Mouse (Mus musculus): ENCODE data around the gene Tssc4. TPM values are rescaled to one million over a fixed set of nuclear protein-coding genes. Genes with fewer than 3 reads are reported as not detected.

Gene Tssc4
- polyA plus RNA-seq, 1 experiment, result 157 TPM

DNA sequence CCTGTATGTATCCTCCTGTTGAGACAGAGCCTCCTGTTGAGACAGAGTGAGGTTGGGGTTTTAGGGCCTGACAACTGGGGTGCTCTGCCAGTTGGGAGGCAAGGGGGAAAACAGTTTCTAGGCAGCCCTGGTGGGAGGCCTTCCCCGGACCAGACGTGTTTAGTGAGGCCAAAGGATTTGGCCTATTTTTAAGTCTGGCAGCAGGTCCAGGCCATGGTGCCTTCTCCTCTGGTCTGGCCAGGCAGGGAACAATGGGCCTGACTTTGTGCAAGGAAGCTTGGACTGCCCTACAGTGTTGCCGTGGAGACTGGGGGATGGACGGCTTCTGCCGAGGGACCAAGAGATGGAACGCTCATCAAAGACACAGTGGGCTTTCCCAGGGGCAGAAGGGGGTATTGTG lies 4.8 kb upstream of the Tssc4 start:
- WGBS, result 95% methylated on average over 6 of the region's 6 CpGs
- no peak overlapping the region for H3K27ac ChIP-seq (ENCODE audit: control insufficient read depth, insufficient read depth, low read length)
- DNase-seq, result no peak
- TF ChIP-seq POLR2A (IDR thresholded peaks at IDR 0.05; ENCODE audit: control insufficient read depth, extremely low read depth, insufficient read depth, low read length, poor library complexity), result no peak
- no peak for TF ChIP-seq CTCF (IDR thresholded peaks at IDR 0.05; ENCODE audit: borderline replicate concordance, control insufficient read depth, extremely low read depth, insufficient read depth, low read length, poor library complexity)
- peaks cover 16% of the 10 kb centered on the region for H3K36me3 ChIP-seq (ENCODE audit: control insufficient read depth, insufficient read depth, low read length)
- H3K4me1 ChIP-seq (replicated peaks; ENCODE audit: control insufficient read depth, insufficient read depth, low read length), result peaks cover 8% of the 10 kb centered on the region
- H3K27me3 ChIP-seq (ENCODE audit: control insufficient read depth, insufficient read depth, low read length), result no peaks in the 10 kb centered on the region
- H3K4me3 ChIP-seq (ENCODE audit: control insufficient read depth, insufficient read depth, low read length), result no peak overlapping the region

- no peak for TF ChIP-seq POLR2A (IDR thresholded peaks at IDR 0.05; ENCODE audit: control insufficient read depth, extremely low read depth, insufficient read depth, low read length, poor library complexity)
- no peak for TF ChIP-seq CTCF (IDR thresholded peaks at IDR 0.05; ENCODE audit: borderline replicate concordance, control insufficient read depth, extremely low read depth, insufficient read depth, low read length, poor library complexity)
- DNase-seq, result no peak
- Histone ChIP-seq H3K36me3 (ENCODE audit: control insufficient read depth, insufficient read depth, low read length) (peaks cover 16% of the 10 kb centered on the region), H3K27me3 (ENCODE audit: control insufficient read depth, insufficient read depth, low read length) (no peaks in the 10 kb centered on the region), H3K27ac (ENCODE audit: control insufficient read depth, insufficient read depth, low read length) (no peak overlapping the region), H3K4me1 (replicated peaks; ENCODE audit: control insufficient read depth, insufficient read depth, low read length) (peaks cover 17% of the 10 kb centered on the region), H3K4me3 (ENCODE audit: control insufficient read depth, insufficient read depth, low read length) (no peak overlapping the region)
- WGBS, result 100% methylated on average over 2 of the region's 2 CpGs
Measured at GRCm38 (mm10) chr7:143065692-143066091, 3.4 kb upstream of the Tssc4 start.

DNA sequence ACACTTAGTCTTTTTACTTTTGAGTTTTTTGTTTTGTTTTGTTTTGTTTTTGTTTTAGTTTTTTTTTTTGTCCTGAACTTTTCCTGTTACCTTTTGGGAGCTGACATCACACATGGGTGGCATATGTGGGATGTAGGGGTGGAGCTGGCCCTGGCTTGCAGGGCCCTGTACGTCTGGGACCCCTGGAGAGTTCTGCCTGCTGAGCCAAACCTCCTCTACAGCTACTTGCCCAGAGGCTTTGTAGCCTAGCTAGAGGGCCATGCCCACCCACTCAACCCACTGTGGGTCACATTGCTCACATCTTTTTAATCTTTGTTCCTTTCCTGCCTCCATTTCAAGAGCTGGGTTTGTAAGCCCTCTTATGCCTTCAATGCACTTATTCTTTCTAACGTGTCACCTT lies 1.6 kb upstream of the Tssc4 start:
- WGBS, result 90% methylated on average over 2 of the region's 2 CpGs
- peaks cover 15% of the 10 kb centered on the region for H3K36me3 ChIP-seq (ENCODE audit: control insufficient read depth, insufficient read depth, low read length)
- no peak overlapping the region for H3K27ac ChIP-seq (ENCODE audit: control insufficient read depth, insufficient read depth, low read length)

DNA sequence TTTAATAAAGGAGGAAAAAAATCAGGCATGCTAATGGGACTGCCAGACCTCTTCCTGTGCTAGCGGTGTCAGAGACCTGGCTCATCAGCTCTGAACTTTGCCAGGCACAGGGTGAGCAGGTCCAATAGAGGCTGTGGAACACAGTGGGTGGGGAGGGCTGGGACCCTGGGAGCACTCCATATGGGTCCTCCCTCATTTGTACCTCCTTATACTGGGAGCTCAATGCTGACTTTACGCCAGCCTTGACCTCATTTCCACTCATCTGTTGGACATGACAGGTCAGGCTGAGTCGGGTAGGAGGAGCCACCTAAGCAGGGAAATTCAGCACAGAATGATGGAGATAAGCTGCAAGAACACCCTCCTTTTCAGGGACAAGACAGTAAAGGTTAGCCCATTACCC lies 1.2 kb upstream of the Tssc4 start:
- Histone ChIP-seq H3K27me3 (ENCODE audit: control insufficient read depth, insufficient read depth, low read length) (no peaks in the 10 kb centered on the region), H3K36me3 (ENCODE audit: control insufficient read depth, insufficient read depth, low read length) (peaks cover 11% of the 10 kb centered on the region), H3K4me1 (replicated peaks; ENCODE audit: control insufficient read depth, insufficient read depth, low read length) (peaks cover 18% of the 10 kb centered on the region), H3K4me3 (ENCODE audit: control insufficient read depth, insufficient read depth, low read length) (no peak overlapping the region), H3K27ac (ENCODE audit: control insufficient read depth, insufficient read depth, low read length) (no peak overlapping the region)
- TF ChIP-seq POLR2A (IDR thresholded peaks at IDR 0.05; ENCODE audit: control insufficient read depth, extremely low read depth, insufficient read depth, low read length, poor library complexity) (no peak), CTCF (IDR thresholded peaks at IDR 0.05; ENCODE audit: borderline replicate concordance, control insufficient read depth, extremely low read depth, insufficient read depth, low read length, poor library complexity) (no peak)
- no peak for DNase-seq
- 97% methylated on average over 3 of the region's 3 CpGs for WGBS

More for the DNA sequence above, 1.6 kb upstream of the Tssc4 start:
- H3K4me1 ChIP-seq (replicated peaks; ENCODE audit: control insufficient read depth, insufficient read depth, low read length), result peaks cover 18% of the 10 kb centered on the region
- no peak for TF ChIP-seq POLR2A (IDR thresholded peaks at IDR 0.05; ENCODE audit: control insufficient read depth, extremely low read depth, insufficient read depth, low read length, poor library complexity)
- TF ChIP-seq CTCF (IDR thresholded peaks at IDR 0.05; ENCODE audit: borderline replicate concordance, control insufficient read depth, extremely low read depth, insufficient read depth, low read length, poor library complexity), result no peak
- no peak for DNase-seq
- H3K4me3 ChIP-seq (ENCODE audit: control insufficient read depth, insufficient read depth, low read length), result no peak overlapping the region
- no peaks in the 10 kb centered on the region for H3K27me3 ChIP-seq (ENCODE audit: control insufficient read depth, insufficient read depth, low read length)

DNA sequence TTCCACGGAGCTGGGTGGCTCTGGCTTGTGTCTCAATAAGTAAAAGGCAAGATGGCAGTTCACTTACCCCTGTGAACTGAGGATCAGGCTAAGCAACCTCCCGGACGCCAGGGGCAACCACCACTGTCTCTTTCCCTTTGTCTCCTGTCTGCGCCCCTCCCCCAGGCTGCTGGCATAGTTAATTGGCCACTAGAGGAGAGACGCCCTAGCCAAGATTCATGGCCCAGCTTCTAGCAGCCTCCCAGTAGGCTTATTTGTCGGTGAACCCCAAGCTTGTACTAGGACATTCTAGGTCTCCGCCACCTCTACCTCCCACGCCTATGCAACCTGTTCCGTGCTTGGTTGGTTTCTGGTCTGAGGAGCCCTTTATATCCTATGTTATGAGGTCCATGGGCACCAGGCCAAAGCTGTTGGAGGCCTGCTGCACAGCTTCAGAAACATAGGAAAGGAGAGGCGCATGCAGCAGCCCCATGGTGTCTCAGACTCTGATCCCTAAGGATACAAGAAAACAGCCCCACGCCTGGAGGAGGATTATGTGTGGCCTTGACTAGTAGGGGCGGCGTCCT lies 650 bp upstream of the Tssc4 start:
- 88% methylated on average over 13 of the region's 13 CpGs for WGBS
- peak; percentile 38 for DNase-seq
- TF ChIP-seq CTCF (IDR thresholded peaks at IDR 0.05; ENCODE audit: borderline replicate concordance, control insufficient read depth, extremely low read depth, insufficient read depth, low read length, poor library complexity) (no peak), POLR2A (IDR thresholded peaks at IDR 0.05; ENCODE audit: control insufficient read depth, extremely low read depth, insufficient read depth, low read length, poor library complexity) (no peak)
- Histone ChIP-seq H3K36me3 (ENCODE audit: control insufficient read depth, insufficient read depth, low read length) (peaks cover 6% of the 10 kb centered on the region), H3K27ac (ENCODE audit: control insufficient read depth, insufficient read depth, low read length) (peak overlapping the region; percentile 54), H3K4me1 (replicated peaks; ENCODE audit: control insufficient read depth, insufficient read depth, low read length) (peaks cover 18% of the 10 kb centered on the region), H3K4me3 (ENCODE audit: control insufficient read depth, insufficient read depth, low read length) (peak overlapping the region; percentile 26), H3K27me3 (ENCODE audit: control insufficient read depth, insufficient read depth, low read length) (no peaks in the 10 kb centered on the region)

- Histone ChIP-seq H3K27ac (ENCODE audit: control insufficient read depth, insufficient read depth, low read length) (no peak overlapping the region), H3K27me3 (ENCODE audit: control insufficient read depth, insufficient read depth, low read length) (no peaks in the 10 kb centered on the region), H3K4me1 (replicated peaks; ENCODE audit: control insufficient read depth, insufficient read depth, low read length) (peaks cover 18% of the 10 kb centered on the region), H3K36me3 (ENCODE audit: control insufficient read depth, insufficient read depth, low read length) (no peaks in the 10 kb centered on the region), H3K4me3 (ENCODE audit: control insufficient read depth, insufficient read depth, low read length) (peak overlapping the region; percentile 89)
- DNase-seq, result no peak
- TF ChIP-seq POLR2A (IDR thresholded peaks at IDR 0.05; ENCODE audit: control insufficient read depth, extremely low read depth, insufficient read depth, low read length, poor library complexity), result no peak
- TF ChIP-seq CTCF (IDR thresholded peaks at IDR 0.05; ENCODE audit: borderline replicate concordance, control insufficient read depth, extremely low read depth, insufficient read depth, low read length, poor library complexity), result no peak
- WGBS, result 13% methylated on average over 30 of the region's 30 CpGs
Measured at GRCm38 (mm10) chr7:143069751-143070400, 827 bp downstream of the Tssc4 start.
